Mouse (Mus musculus) c-Kit-positive CD71-positive TER-119-positive erythroid progenitor cells, embryonic 14.5 days (primary cell): ENCODE measurements at regions not wholly inside any gene's neighbourhood (a gene's known extent, or its start where the extent isn't known, plus 50 kb on each side); places are given as distances from the start of the nearest gene placed in this dataset.

Source experiments
- DNase-seq: peaks from one replicate; pipeline ENCODE4 v3.0.0-alpha.2; 2013; ENCODE audit warnings: low spot score

DNA sequence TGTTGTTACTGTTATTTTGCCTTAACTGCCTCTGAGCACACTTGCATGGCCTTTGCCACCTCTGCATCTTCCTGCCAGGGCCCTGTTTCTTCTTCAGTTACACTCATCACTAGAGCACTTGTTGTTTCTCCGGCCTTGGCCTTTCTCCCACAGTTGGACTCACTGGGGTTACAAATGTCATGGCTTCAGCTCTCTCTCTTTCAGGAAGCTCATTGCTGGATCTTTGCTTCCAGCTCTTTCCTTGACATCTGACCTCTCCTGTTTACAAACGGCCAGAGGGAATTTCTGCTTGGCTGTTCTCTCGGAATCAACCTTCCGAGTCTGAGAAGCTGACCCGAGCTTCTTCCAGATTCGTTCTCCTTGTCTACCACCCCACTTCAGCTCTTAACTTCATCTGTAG lies 146.6 kb upstream of the Adamts3 start:
- no peak for DNase-seq

DNA sequence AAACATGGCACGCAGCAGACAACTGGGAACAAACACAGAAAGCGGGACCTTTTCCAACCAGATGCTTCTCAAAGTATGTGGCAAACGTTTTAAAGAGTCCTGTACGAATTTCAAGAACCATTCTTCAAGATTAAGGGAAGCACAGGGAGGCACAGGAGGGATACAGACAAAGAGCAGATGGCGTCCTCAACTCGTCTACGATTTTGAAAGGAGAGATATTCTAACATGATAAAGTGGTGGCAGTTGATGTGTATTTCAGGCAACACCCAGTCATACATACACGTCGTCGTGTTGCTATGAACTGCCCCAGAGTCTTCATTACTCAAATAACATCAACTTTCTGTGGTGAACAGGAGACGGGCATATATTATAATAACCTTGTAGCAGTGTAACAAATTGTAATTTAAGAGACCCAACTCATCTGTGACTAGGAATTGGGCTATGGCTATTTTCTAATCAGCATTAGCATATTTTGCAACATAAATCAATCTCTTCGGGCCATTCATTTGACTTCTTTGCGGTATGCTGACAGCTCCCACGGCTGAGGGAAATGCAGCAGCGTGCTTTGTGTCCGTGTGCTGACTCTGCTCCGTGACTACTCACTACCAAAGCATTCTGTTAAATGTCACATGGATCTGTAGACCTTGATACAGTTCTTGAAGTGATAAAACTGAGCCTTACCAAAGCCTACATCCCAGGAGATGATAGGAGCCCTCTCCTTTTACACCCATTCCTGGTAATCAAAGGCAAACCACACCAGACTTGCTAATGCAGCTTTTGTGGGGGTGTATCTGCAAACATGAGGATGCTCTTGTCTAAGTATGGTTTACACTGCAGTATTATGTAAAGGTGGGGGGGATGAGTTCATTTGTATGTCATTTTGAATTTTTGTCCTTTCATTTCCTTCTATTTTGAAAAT lies 144.0 kb upstream of the Adamts3 start:
- DNase-seq: no peak

- no peak for DNase-seq
Observed at GRCm38 (mm10) chr5:90021447-90021846, 138.3 kb upstream of the Adamts3 start.

DNA sequence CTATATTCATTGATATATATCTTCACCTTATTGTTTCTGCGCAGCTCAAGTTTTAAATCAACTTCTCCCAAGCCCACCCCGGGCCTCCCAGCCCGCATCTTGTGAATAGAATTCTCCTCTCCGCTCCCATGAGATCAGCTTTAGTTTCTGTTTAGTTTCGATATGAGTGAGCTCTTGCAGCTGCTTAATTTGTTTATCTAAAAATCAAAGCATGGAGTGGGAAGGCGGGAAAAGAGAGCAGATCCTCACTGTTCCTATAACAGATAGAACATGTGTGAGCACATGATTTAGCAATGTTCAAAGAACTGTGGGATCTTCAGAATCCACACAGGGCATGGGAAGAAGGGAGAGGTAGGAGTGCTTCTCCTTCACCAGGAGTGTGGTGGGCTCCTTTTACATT lies 117.6 kb upstream of the Adamts3 start:
- DNase-seq: no peak

DNA sequence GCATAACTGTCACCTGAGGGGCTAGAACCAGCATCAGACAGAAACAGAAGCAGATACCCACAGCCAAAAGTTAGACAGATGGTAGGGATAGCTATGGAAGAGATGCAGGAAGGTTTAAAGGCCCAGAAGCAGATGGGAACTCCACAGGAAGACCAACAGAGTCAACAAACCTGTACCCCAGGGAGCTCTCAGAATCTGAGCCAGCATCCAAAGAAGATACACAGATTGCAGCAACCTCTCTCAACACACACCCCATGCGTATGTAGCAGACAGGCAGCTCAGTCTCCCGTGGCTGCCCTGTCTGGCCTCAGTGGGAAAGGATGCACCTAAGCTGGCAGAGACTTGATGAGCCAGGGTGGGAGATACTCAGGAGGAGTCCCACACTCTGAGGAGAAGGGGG lies 108.4 kb upstream of the Adamts3 start:
- DNase-seq: no peak

GRCm38 (mm10) chr5:89981627-89982026 lies 98.5 kb upstream of the Adamts3 start:
- no peak for DNase-seq

GRCm38 (mm10) chr5:89980204-89980603 lies 97.1 kb upstream of the Adamts3 start:
- no peak for DNase-seq

GRCm38 (mm10) chr5:89952611-89953010 lies 69.5 kb upstream of the Adamts3 start:
- no peak for DNase-seq

DNA sequence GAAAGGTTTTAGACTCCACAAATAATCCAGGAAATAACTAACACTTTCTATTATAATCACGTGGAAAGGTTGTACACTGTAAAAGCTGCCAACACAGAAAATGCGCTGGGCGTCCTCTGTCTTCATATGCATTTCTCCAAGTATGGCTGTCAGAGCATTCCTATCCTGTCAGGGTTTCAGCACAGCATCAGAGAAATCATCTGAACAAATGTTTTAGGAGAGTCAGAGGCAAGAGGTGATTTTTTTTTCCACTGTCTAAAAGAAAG lies 62.5 kb upstream of the Adamts3 start:
- DNase-seq: no peak

GRCm38 (mm10) chr5:89944855-89945659 lies 61.9 kb upstream of the Adamts3 start:
- no peak for DNase-seq

DNA sequence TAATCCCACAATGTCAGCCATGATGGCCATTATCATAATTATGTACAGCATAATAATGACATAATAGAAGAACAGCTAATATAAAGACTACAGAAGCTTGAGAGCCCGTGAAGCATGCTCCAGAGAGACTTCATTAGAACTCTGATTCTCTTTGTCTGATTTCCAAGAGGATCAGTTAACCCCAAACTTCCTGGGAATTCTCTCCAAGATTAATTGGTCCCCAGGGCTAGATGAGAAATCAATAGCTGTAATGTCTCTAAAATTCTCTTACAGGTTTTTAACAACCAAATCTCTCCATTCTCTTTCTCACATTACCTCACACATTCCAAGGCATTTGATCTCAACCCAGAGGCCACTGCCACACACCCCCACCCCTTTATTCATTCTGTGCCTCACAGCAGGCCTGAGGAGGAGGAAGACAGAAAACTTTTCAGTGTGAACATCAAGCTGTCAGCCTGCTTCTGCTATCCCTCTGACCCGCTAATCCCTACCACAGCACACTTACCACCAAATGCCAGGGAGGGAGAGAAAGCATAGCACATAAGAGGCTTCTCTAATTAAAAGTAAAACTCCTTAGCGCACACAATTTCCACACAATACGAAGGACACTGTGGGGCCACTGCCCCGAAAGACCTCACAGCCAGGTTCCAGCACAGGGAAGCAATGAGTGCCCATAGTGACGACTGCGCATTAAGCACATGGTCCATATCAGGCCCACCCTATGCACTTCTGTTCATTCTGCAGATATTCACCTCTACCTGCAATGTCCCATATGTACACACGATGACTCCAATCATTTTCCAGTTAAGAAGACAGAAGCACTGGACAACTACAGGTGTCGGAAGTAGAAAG lies 60.4 kb upstream of the Adamts3 start:
- DNase-seq: no peak

DNA sequence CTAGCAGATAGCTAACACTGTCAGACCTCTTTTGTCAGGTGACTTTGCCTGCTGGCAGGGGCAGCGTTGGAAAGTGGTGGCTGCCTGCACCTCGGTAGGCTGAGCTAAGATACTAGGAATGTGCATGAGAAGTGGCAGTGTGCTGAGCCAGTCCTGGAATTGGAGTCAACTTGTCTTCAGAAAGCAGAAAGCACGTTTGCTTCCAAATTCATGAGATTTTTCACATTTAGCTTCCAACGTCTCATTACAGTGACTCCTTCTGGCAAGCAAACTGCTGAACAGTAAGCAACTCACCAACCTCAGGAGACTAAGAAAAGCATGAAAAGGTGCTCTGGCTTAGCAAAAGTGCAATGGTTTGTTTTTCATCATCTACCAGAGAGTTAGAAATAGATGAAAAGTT lies 59.1 kb upstream of the Adamts3 start:
- DNase-seq: no peak

DNA sequence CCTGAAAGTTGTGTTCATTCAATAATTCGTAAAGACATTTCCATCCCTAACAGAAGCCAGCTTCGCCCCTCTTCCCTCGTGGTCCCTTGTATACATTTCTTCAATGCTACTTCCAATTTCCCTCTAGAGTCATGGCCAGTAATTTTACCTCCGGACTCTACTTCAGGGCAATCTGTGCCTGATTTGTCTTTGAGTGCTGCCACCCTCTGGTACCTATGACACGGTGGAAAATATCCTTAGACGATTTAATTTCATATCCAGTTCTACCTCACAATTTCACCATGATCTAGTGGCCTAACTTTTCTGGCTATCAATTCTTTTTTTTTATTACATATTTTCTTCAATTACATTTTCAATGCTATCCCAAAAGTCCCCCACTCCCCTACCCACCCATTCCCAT lies 49.9 kb upstream of the Adamts3 start:
- DNase-seq: no peak
